Mouse (Mus musculus): ENCODE results near the gene Ctnna2. TPM values are rescaled to one million over a fixed set of nuclear protein-coding genes. Genes with fewer than 3 reads are reported as not detected.

The Ctnna2 gene
- total RNA-seq, 2 experiments from 2014 or later = not detected

DNA sequence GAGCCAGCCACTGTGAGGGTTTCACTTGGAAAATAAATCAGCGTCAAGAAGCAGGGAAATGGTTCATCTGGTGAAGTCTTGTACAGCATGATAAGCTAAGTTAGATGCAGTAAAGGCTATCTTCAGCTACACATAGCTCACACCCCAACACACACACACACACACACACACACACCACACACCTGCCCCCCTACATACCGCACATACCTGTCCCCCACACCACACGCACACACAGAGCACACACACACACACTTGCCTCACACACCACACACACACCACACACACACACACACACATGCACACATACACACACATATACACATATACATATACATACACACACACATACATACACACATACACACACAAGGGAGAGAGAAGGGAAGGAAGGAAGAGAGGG lies 142.0 kb downstream of the Ctnna2 start:
- ATAC-seq (replicated peaks; ENCODE audit: low FRiP score, poor library complexity, severe bottlenecking) = no peak

DNA sequence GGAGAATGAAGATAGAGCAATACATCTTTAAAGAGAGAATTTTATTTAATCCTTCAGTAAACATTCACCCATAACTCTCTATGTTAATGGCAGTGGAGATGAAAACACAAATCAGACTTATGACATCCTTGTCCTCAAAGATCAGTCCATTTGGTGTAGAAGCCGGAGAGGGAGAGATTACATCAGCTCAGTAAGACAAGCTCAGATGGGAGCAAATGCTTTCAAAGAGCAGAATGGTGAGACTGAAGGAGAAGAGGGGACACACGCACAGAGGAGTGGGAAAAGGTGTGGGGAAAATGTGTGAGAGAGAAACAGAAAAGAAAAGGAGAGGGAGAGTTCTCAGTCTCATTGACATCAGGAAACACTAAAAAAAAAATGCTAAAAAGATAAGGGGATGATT lies 144.8 kb downstream of the Ctnna2 start:
- ATAC-seq (replicated peaks; ENCODE audit: low FRiP score, poor library complexity, severe bottlenecking) = no peak

DNA sequence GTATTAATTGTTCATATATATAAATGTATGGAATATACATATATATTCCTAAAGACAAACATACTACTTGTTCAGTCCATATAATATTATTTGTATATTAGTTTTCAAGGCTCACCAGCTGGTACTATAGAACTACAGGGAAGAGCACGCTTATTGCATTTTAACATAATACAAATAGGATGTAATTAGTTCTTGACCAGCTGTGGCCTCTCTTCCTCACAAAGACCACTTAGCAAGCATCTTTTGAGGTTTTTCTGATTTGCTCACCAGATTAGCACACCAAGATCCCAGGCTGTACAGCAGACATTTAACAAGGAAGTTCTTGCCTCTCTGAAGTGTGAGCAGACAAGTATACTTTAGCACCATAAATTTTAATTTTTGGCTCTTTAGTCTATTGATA lies 152.0 kb downstream of the Ctnna2 start:
- no peak for ATAC-seq (replicated peaks; ENCODE audit: low FRiP score, poor library complexity, severe bottlenecking)

DNA sequence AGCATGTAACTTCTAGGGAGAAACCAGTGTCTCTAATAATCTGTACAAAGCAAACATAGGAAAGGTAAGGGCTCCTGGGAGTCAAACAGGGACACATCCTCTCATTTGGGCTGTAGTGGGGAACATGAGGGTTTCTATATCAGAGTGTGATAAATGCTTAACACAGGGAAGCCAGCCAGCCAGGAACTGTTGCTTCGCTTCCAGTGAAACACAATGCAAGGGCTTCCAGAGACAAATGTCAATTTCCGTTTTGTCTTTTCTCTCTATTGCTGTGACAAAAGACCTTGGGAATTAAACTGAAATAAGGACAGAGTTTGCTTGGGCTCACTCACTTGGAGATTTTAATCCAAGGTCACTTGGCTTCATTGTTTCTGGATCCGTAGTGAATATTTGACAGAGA lies 162.4 kb downstream of the Ctnna2 start:
- ATAC-seq (replicated peaks; ENCODE audit: low FRiP score, poor library complexity, severe bottlenecking) = no peak

DNA sequence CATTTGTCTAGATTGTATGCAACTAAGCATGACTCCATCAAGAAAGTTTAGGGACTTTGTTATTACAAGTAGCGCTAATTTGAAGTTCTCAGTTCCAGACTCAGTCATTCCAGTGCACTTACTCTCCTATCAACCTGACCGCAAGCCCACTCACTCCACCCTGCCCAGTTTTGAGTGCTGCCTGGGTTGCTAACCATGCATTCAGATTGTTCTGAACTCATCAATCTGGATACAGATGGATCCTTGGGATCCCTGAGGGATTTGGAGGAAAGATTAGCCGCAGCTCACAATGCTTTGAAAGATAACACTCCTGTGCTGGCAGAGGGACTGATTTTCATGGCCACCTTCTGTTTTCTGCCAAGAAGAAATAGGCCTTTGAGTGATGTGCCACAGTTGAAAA lies 168.5 kb downstream of the Ctnna2 start:
- no peak for ATAC-seq (replicated peaks; ENCODE audit: low FRiP score, poor library complexity, severe bottlenecking)

DNA sequence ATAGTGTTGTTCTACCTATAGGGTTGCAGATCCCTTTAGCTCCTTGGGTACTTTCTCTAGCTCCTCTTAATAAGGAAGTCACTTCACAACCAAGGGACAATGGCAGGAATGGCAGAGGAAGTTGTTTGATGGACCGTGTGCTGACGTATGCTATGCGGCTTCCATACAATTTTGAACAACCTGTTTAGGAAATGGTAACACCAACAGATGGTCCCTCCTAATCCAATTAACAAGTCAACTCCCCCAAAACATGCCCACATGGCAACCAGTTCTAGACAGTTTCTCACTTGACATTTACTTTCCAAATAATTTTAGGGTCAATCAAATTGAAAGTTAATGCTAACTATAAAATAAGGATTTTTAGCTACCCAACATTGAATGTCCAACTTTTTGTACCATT lies 176.9 kb downstream of the Ctnna2 start:
- ATAC-seq (replicated peaks; ENCODE audit: low FRiP score, poor library complexity, severe bottlenecking) = no peak

DNA sequence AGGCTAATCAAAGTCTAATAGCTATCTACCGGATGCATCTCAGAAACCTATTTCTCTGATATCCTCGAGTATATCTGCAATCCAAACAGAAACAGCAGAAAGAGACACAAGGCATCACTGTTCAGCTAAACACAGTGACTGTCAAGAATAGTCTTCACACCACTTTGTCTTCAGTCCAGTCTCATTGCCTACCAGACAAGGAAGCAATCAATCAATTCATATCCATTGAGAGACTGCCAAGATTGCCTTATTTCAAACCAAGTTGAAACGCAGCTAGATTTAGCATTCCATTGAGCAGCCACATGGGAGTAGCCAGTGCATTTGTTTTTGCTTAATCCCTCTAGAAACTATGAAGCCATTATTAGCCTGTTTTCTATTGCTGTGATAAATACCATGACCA lies 196.2 kb downstream of the Ctnna2 start:
- no peak for ATAC-seq (replicated peaks; ENCODE audit: low FRiP score, poor library complexity, severe bottlenecking)

DNA sequence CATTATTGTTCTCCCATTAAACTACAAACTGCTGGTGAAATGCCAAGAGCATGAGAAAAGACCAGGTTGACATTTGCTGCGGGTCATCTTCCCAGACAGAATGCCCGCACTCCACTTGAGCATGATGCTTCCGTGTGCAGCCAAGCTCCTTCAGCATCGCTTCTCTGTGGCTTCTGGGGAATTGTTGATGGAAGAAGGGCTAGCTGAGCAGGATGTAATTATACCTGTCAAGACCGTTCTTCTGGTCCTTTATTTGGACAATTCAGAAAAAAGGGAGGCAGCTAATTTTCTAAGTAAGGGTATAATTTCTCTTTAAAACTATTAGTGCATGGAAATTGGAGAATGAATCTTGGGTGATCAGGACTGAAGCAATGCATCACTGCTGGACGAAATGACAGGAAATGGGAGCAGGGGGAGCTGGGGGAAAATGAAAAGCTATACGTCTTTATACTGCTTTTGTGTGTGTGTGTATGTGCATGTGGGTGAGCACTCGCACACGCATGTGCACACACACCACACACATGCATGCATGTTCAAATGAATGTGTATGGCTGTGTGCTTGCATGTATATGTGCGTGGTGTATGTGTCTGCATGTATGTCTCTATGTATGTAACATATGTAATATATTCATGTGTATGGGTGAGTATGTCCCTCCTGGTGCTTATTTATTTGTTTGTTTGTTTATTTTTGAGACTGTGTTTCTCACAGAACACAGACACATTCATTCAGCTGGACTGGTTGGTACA lies 211.0 kb downstream of the Ctnna2 start:
- ATAC-seq (replicated peaks; ENCODE audit: low FRiP score, poor library complexity, severe bottlenecking) = no peak

DNA sequence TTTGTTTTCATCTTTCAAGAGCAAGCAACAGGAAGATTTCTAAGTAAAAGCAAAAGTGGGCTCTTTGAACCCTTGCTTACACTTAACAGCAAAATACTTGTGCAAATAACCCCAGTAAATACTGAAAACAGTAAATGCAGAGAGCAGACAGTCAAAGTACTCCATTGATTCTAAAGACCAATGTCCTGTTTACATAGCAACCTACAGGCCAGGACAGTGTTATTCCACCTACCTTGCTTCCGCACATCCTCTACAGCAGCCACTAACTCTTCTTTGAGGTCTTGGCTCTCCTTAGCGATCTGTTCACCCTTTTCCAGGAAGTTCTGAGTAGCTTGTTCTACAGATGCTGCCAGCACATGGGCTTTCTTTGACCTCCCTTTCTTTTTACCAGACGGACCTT lies 221.3 kb downstream of the Ctnna2 start:
- ATAC-seq (replicated peaks; ENCODE audit: low FRiP score, poor library complexity, severe bottlenecking) = no peak

DNA sequence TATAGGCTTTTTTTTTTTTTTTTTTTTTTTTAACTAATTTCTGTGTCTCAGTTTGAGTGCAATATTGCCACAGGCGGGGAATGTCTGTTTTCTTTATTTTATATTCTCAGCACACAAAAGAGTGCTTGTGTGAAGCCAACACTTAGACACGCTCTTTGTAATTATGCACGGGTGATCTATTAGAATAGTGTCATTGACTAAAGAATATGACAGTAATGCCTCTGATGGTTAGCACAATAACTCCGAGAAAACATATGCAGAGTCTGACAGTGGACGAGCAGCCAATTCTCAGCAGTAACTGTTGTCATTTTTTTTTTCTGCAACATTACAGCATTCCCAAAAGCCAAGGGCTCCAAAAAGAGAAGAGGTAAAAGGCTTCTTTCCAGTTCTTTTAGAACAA lies 234.1 kb downstream of the Ctnna2 start:
- no peak for ATAC-seq (replicated peaks; ENCODE audit: low FRiP score, poor library complexity, severe bottlenecking)

DNA sequence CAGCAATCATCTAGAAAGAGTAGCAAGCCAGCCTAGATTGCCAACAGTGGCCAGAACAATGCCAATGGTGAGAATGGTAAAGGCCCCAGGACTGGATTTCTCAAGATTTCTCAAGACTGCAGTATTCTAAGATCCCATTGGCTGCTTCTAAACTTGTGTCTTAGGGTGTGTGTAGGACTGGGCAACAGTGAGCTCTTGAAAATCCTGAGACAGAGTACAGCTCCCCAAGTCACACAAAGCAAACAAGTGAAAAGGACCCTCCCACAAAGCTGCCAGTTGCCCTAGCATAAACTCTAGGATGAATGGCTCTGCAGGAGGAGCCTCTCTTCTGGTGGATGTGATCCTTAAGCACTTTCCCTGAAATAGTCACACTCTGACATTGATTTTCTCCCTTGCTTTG lies 235.8 kb downstream of the Ctnna2 start:
- ATAC-seq (replicated peaks; ENCODE audit: low FRiP score, poor library complexity, severe bottlenecking) = no peak

DNA sequence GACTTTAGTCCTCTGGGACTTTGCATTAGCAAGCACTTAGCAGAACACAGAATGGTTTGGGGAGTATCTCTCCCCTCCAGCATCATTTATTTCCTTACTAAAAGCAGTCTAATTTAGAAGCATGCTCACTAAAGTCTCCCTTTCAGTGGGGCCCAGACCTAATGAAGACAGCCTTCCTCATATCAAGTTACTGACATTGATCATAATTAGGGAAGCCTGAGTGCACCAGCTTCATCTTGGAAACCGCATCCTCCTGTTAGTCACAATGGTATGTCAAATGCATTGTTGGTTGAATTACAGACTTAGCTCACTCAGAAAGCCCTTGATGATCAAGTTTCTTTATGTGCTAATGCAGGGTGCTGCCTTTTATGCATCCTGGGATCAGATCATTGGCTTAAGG lies 236.5 kb downstream of the Ctnna2 start:
- no peak for ATAC-seq (replicated peaks; ENCODE audit: low FRiP score, poor library complexity, severe bottlenecking)

DNA sequence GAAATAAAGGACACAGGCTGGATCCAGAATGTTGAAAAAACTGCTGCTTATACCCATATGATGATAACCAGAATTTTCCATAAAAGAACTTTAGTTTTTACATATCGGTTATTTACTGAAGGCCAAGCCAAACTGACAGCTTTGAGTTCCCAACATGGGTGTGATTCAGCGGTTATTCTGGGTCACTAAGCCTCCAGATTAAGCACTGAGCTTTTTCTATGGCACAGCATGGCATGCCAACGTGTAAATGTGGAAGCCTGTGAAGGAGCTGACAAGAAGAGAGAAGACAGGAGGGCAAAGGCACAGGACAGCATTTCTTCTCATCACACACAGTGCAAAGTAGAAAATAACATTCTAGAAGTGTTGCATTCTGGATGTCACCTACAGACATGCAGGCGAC lies 240.9 kb downstream of the Ctnna2 start:
- ATAC-seq (replicated peaks; ENCODE audit: low FRiP score, poor library complexity, severe bottlenecking) = no peak

DNA sequence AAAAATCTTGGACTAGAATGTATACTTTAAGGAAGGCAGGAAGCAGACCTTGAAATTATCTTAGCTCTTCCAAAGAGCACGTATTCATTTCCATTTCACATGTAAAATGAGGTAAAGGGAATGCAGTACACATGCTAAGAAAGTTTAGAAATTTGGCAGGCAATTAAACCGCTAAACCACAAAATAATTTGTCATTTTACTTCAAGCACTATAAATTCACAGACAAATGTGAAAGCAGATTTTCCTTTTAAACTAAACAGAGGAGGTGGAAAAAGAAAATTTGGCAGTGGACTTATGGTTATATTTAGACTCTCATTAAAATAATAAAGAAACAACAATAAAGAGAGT lies 254.6 kb downstream of the Ctnna2 start:
- no peak for ATAC-seq (replicated peaks; ENCODE audit: low FRiP score, poor library complexity, severe bottlenecking)

DNA sequence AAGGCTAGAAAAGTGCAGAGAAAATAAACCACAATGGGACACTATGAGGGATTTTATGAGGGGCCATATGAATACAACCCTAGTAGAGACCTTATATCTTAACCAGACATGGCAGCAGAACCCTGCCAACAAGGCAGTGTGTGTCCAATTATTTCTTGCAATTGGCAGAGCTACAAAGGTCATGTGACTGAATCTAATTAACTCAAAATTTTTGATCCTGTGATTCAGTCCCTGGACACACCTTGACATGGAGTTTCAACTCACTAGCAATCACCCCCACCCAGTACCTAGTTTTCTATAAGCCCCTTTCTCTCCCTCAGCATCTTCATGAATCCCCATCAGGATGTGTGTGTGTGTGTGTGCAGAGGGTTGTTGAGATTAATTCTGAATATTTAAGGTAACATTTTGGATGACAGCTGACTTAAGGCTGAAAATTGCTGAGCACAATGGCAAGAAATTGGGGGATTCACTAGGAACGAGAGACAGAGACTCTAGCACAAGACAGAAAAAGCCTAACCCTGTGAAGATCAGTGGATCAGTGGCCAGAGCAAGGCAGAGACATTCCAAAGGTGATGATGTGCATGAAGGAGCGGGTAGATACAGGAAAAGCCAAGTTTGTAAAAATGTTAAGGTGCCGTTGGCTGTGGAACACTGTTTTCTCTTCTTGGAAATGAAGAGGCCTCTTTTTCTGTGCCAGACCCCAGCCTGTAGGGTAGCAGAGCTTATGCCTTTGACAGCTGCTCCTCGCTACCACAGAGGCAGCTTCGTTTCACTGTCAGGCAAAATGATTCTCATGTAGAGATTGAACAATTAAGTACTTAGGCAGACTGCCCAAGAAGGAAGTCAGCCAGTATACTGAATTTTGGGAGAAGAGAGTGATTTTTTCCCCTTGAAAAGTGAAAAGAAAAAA lies 255.2 kb downstream of the Ctnna2 start:
- ATAC-seq (replicated peaks; ENCODE audit: low FRiP score, poor library complexity, severe bottlenecking) = no peak

DNA sequence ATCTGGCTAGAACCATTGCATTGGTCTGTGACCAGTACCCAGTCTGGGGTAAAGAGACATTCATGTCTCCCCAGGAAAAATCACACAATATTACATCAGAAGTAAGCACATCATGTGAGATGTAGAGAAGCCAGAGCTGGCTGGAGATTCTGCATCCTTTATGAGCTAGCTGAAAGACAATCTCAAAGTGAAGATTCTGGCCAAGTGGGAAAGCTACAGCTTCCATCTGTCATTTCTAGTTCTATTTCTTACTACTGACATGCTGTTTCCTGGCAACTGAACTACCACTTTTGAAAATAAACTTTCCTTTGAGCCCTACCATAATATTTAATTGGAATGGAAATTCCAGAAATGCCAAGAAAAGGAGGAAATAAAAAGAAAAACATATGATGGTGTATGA lies 285.4 kb downstream of the Ctnna2 start:
- ATAC-seq (replicated peaks; ENCODE audit: low FRiP score, poor library complexity, severe bottlenecking) = no peak

DNA sequence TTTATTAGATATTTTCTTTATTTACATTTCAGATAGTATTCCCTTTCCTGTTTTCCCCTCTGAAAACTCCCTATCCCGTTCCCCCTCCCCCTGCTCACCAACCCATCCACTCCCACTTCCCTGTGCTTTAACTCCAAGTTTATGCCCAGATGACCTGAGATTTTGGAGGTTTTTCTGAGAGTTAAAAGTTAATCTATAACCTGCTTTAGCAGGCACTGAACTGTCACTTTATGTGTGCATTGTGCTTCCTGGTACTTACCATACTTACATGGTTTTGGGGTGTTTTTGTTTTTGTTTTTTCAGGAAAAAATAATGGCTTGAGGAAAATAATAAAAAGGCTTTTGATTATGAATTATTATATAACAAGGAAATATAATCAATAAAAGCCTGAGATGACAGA lies 292.3 kb downstream of the Ctnna2 start:
- ATAC-seq (replicated peaks; ENCODE audit: low FRiP score, poor library complexity, severe bottlenecking) = no peak

DNA sequence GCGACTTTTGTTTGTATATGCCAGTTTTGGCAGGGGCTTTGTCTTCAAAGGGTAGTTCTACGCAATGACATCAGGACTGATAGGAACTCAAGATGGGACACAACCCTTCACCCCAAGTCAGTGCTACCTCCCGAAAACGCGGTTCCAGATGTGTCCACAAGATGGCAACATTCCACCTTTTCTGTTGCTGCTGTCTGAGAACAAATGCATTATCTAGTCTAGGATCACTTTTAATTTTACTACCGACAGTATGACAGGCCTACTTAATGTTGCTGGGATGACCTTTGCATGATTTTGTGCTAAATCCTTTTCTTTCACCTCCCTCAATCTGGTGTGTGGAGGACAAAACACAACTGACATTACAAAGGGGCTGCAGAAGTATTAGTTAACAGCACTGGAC lies 329.4 kb downstream of the Ctnna2 start:
- no peak for ATAC-seq (replicated peaks; ENCODE audit: low FRiP score, poor library complexity, severe bottlenecking)

DNA sequence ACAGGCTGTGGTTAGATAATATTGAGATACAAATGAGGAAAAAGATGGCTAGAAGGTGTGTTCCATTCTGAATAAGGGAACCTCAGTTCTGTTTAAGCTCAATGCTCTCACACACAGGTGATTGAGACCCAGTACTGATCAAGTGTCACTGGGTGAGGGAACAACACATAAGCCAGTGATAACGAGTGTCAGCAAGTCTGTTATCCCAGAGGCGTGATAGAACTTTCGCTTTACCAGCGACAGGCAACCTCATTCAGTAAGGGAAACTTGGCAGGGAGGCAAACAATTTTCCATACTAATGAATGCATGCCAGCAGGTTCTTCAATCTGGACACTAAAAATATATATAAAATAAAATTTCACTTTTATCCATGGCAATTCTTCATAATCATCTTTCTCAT lies 334.9 kb downstream of the Ctnna2 start:
- ATAC-seq (replicated peaks; ENCODE audit: low FRiP score, poor library complexity, severe bottlenecking) = no peak

DNA sequence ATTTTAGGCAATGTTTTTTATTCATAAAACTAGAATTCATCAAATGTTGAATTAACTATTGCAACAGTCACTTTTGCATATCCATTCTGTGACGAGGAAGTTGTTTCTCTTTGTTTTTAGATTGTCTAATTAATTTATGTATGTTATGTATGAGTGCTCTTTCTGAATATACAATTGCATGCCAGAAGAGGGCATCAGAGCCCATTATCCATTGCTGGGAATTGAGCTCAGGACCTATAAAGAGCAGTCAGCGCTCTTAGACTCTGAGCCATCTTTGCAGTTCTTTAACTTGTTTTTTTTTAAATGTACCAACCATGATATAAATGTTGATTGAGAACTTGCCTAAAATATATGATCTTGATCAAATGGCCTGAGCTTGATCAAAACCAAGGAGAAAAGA lies 340.7 kb downstream of the Ctnna2 start:
- ATAC-seq (replicated peaks; ENCODE audit: low FRiP score, poor library complexity, severe bottlenecking) = no peak

DNA sequence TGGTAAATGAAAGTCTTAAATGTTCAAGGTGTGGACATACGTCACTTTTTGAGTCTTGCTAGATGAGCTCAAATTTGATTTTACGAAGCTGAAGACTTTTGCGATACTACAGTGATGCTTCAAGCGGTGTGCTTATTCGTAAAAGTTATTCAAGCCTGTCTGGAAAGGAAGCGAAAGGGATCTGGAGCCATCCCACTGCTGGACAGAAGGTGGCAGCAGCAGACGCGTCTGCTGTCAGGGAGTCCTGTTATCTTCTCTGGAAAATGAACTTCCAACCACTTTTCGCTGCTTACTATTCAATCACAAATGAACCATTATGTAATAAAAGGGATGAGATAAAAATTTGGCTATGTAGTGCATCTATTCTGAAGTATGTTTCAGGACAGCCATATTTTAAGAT lies 345.5 kb downstream of the Ctnna2 start:
- no peak for ATAC-seq (replicated peaks; ENCODE audit: low FRiP score, poor library complexity, severe bottlenecking)
